Mouse (Mus musculus) heart, embryonic 15.5 days (tissue): Measurements from ENCODE around the gene Tpst2. TPM values are rescaled to one million over a fixed set of nuclear protein-coding genes. Genes with fewer than 3 reads are reported as not detected.
A peak's percentile ranks its signal among the peaks of the same experiment; 100 is the strongest.

Source experiments
- ATAC-seq: fragments of 200-750 bp; cut with Nextera tagmentation; replicated peaks from 2 replicates; pipeline ENCODE4 v1.8.0; 2017; ENCODE audit warnings: low read depth, moderate TSS enrichment; ENCODE audit not compliant: insufficient number of reproducible peaks, insufficient read depth, low FRiP score
- H3K27ac ChIP-seq: fragments of 300-500 bp; sonication (generic); 2 replicates; pipeline ENCODE4 v1.5.1; 2015; ENCODE audit warnings: mild to moderate bottlenecking, inconsistent platforms
- H3K27me3 ChIP-seq: fragments of 300-500 bp; sonication (generic); 2 replicates; pipeline ENCODE4 v1.6.1; 2015; ENCODE audit warnings: inconsistent platforms
- H3K36me3 ChIP-seq: fragments of 300-500 bp; sonication (generic); 2 replicates; pipeline ENCODE4 v1.6.1; 2015; ENCODE audit warnings: mild to moderate bottlenecking, inconsistent platforms
- H3K4me1 ChIP-seq: fragments of 300-500 bp; sonication (generic); replicated peaks from 2 replicates; pipeline ENCODE4 v1.6.1; 2015; ENCODE audit warnings: inconsistent platforms
- H3K4me2 ChIP-seq: fragments of 300-500 bp; sonication (generic); 2 replicates; pipeline ENCODE4 v1.6.1; 2015; ENCODE audit warnings: inconsistent platforms, mild to moderate bottlenecking, moderate library complexity
- H3K4me3 ChIP-seq: fragments of 300-500 bp; sonication (generic); 2 replicates; pipeline ENCODE4 v1.5.1; 2015; ENCODE audit warnings: mild to moderate bottlenecking, inconsistent platforms
- H3K9ac ChIP-seq: fragments of 300-500 bp; sonication (generic); 2 replicates; pipeline ENCODE4 v1.6.1; 2015; ENCODE audit warnings: mild to moderate bottlenecking, inconsistent platforms
- H3K9me3 ChIP-seq: fragments of 300-500 bp; sonication (generic); replicated peaks from 2 replicates; pipeline ENCODE4 v1.6.1; 2016; ENCODE audit warnings: inconsistent platforms
- WGBS: fragments of 180-500 bp; shearing (Covaris S2); methylation state at CpG from one replicate; pipeline ENCODE4 v1.1.7; 2015; ENCODE audit warnings: mixed read lengths; 5-methylcytosine and 5-hydroxymethylcytosine counted together
- polyA plus RNA-seq: library from polyadenylated mRNA; unstranded; fragments of >200 nt; fragmentation: Nextera tagmentation; extraction: Ambion mirVana; gene quantifications from 2 replicates; pipeline ENCODE4 v1.2.1, GENCODE M21; 2015

Gene Tpst2
- polyA plus RNA-seq, 1 experiment from 2014 or later = 38.5 TPM

GRCm38 (mm10) chr5:112291866-112292265 lies 15.4 kb downstream of the Tpst2 start:
- ATAC-seq = no peak
- WGBS = 85% methylated on average over 5 of the region's 5 CpGs
- no peak overlapping the region for H3K27ac ChIP-seq
- H3K9me3 ChIP-seq = no peaks in the 10 kb centered on the region
- no peaks in the 10 kb centered on the region for H3K27me3 ChIP-seq
- H3K4me1 ChIP-seq = peaks cover 67% of the 10 kb centered on the region
- no peak overlapping the region for H3K4me3 ChIP-seq
- H3K4me2 ChIP-seq = no peak overlapping the region
- H3K36me3 ChIP-seq = no peaks in the 10 kb centered on the region
- H3K9ac ChIP-seq = no peak overlapping the region

- Histone ChIP-seq H3K36me3 (no peaks in the 10 kb centered on the region), H3K4me3 (no peak overlapping the region), H3K27me3 (no peaks in the 10 kb centered on the region), H3K4me1 (peaks cover 71% of the 10 kb centered on the region), H3K27ac (no peak overlapping the region), H3K4me2 (no peak overlapping the region), H3K9me3 (no peaks in the 10 kb centered on the region), H3K9ac (no peak overlapping the region)
- 81% methylated on average over 17 of the region's 17 CpGs for WGBS
- no peak for ATAC-seq
Observed at GRCm38 (mm10) chr5:112292343-112292980, 16.0 kb downstream of the Tpst2 start.

GRCm38 (mm10) chr5:112293800-112294199 lies 17.3 kb downstream of the Tpst2 start:
- no peak overlapping the region for H3K27ac ChIP-seq
- H3K9me3 ChIP-seq = no peaks in the 10 kb centered on the region
- 57% methylated on average over 2 of the region's 2 CpGs for WGBS
- H3K36me3 ChIP-seq = no peaks in the 10 kb centered on the region
- H3K4me1 ChIP-seq = peaks cover 71% of the 10 kb centered on the region
- H3K4me2 ChIP-seq = no peak overlapping the region
- H3K27me3 ChIP-seq = no peaks in the 10 kb centered on the region
- no peak overlapping the region for H3K4me3 ChIP-seq
- H3K9ac ChIP-seq = no peak overlapping the region
- ATAC-seq = no peak

GRCm38 (mm10) chr5:112294696-112295095 lies 18.2 kb downstream of the Tpst2 start:
- no peak overlapping the region for H3K27ac ChIP-seq
- no peak overlapping the region for H3K9ac ChIP-seq
- no peaks in the 10 kb centered on the region for H3K9me3 ChIP-seq
- no peak for ATAC-seq
- 70% methylated on average over 4 of the region's 4 CpGs for WGBS
- H3K4me1 ChIP-seq = peaks cover 73% of the 10 kb centered on the region
- no peak overlapping the region for H3K4me2 ChIP-seq
- H3K4me3 ChIP-seq = no peak overlapping the region
- H3K36me3 ChIP-seq = no peaks in the 10 kb centered on the region
- H3K27me3 ChIP-seq = no peaks in the 10 kb centered on the region

GRCm38 (mm10) chr5:112295162-112295561 lies 18.7 kb downstream of the Tpst2 start:
- H3K9ac ChIP-seq = no peak overlapping the region
- no peak for ATAC-seq
- H3K36me3 ChIP-seq = no peaks in the 10 kb centered on the region
- no peak overlapping the region for H3K4me3 ChIP-seq
- no peaks in the 10 kb centered on the region for H3K9me3 ChIP-seq
- peaks cover 73% of the 10 kb centered on the region for H3K4me1 ChIP-seq
- H3K27me3 ChIP-seq = no peaks in the 10 kb centered on the region
- no peak overlapping the region for H3K4me2 ChIP-seq
- H3K27ac ChIP-seq = 0 out of 2 replicates have a peak overlapping the region, but pooled peaks have one; percentile 3
- WGBS = 49% methylated on average over 8 of the region's 8 CpGs

- H3K9me3 ChIP-seq = no peaks in the 10 kb centered on the region
- H3K27me3 ChIP-seq = no peaks in the 10 kb centered on the region
- H3K4me3 ChIP-seq = no peak overlapping the region
- no peak overlapping the region for H3K9ac ChIP-seq
- H3K4me2 ChIP-seq = no peak overlapping the region
- ATAC-seq = no peak
- H3K36me3 ChIP-seq = no peaks in the 10 kb centered on the region
- H3K4me1 ChIP-seq = peaks cover 74% of the 10 kb centered on the region
- 70% methylated on average over 8 of the region's 8 CpGs for WGBS
- H3K27ac ChIP-seq = 0 out of 2 replicates have a peak overlapping the region, but pooled peaks have one; percentile 3
Observed at GRCm38 (mm10) chr5:112295564-112295963, 19.1 kb downstream of the Tpst2 start.

- H3K27ac ChIP-seq = peak overlapping the region; percentile 72
- WGBS = 33% methylated on average over 6 of the region's 6 CpGs
- H3K9ac ChIP-seq = no peak overlapping the region
- no peak overlapping the region for H3K4me2 ChIP-seq
- no peaks in the 10 kb centered on the region for H3K36me3 ChIP-seq
- no peaks in the 10 kb centered on the region for H3K27me3 ChIP-seq
- H3K9me3 ChIP-seq = no peaks in the 10 kb centered on the region
- no peak for ATAC-seq
- no peak overlapping the region for H3K4me3 ChIP-seq
- H3K4me1 ChIP-seq = peaks cover 73% of the 10 kb centered on the region
Observed at GRCm38 (mm10) chr5:112296404-112297181, 20.1 kb downstream of the Tpst2 start.

GRCm38 (mm10) chr5:112297257-112297656 lies 20.8 kb downstream of the Tpst2 start:
- Histone ChIP-seq H3K9ac (no peak overlapping the region), H3K9me3 (no peaks in the 10 kb centered on the region), H3K27ac (peak overlapping the region; percentile 72), H3K36me3 (no peaks in the 10 kb centered on the region), H3K4me1 (peaks cover 73% of the 10 kb centered on the region), H3K27me3 (no peaks in the 10 kb centered on the region), H3K4me2 (no peak overlapping the region), H3K4me3 (no peak overlapping the region)
- WGBS = 52% methylated on average over 2 of the region's 2 CpGs
- no peak for ATAC-seq

- 68% methylated on average over 12 of the region's 12 CpGs for WGBS
- ATAC-seq = peak; percentile 63; the same call in 1 of the 2 replicates
- peaks cover 68% of the 10 kb centered on the region for H3K4me1 ChIP-seq
Observed at GRCm38 (mm10) chr5:112298226-112298988, 21.9 kb downstream of the Tpst2 start.

GRCm38 (mm10) chr5:112299399-112299798 lies 22.9 kb downstream of the Tpst2 start:
- ATAC-seq = no peak
- H3K36me3 ChIP-seq = no peaks in the 10 kb centered on the region
- WGBS = 81% methylated on average over 4 of the region's 4 CpGs
- no peak overlapping the region for H3K4me3 ChIP-seq
- peak overlapping the region; percentile 72 for H3K27ac ChIP-seq
- no peaks in the 10 kb centered on the region for H3K9me3 ChIP-seq
- H3K4me2 ChIP-seq = no peak overlapping the region
- no peaks in the 10 kb centered on the region for H3K27me3 ChIP-seq
- H3K4me1 ChIP-seq = peaks cover 65% of the 10 kb centered on the region
- no peak overlapping the region for H3K9ac ChIP-seq

More at GRCm38 (mm10) chr5:112298226-112298988, 21.9 kb downstream of the Tpst2 start:
- no peak overlapping the region for H3K4me2 ChIP-seq
- H3K4me3 ChIP-seq = no peak overlapping the region
- no peaks in the 10 kb centered on the region for H3K36me3 ChIP-seq
- peak overlapping the region; percentile 72 for H3K27ac ChIP-seq
- no peaks in the 10 kb centered on the region for H3K27me3 ChIP-seq
- H3K9me3 ChIP-seq = no peaks in the 10 kb centered on the region
- H3K9ac ChIP-seq = no peak overlapping the region

GRCm38 (mm10) chr5:112300112-112300511 lies 23.6 kb downstream of the Tpst2 start:
- Histone ChIP-seq H3K36me3 (no peaks in the 10 kb centered on the region), H3K4me2 (no peak overlapping the region), H3K9me3 (no peaks in the 10 kb centered on the region), H3K27ac (no peak overlapping the region), H3K9ac (no peak overlapping the region), H3K4me1 (peaks cover 58% of the 10 kb centered on the region), H3K4me3 (no peak overlapping the region), H3K27me3 (no peaks in the 10 kb centered on the region)
- no peak for ATAC-seq
- 84% methylated on average over 2 of the region's 2 CpGs for WGBS
